Mouse (Mus musculus) myocyte (in vitro differentiated cells): ENCODE measurements around the gene 2410015M20Rik. TPM values are rescaled to one million over a fixed set of nuclear protein-coding genes. Genes with fewer than 3 reads are reported as not detected.
A peak's percentile ranks its signal among the peaks of the same experiment; 100 is the strongest.

Source experiments
- H3K27me3 ChIP-seq: one replicate; pipeline ENCODE4 v1.6.1; 2011; ENCODE audit not compliant: control insufficient read depth, insufficient read depth, insufficient read length
- H3K36me3 ChIP-seq: one replicate; pipeline ENCODE4 v1.6.1; 2011; ENCODE audit not compliant: control insufficient read depth, insufficient read depth
- H3K4me2 ChIP-seq: one replicate; pipeline ENCODE4 v1.6.1; 2011; ENCODE audit warnings: low read depth, control low read depth
- H3K4me3 ChIP-seq: one replicate; pipeline ENCODE4 v1.5.1; 2011; ENCODE audit warnings: mild to moderate bottlenecking, control low read depth, moderate library complexity
- H3K79me2 ChIP-seq: one replicate; pipeline ENCODE4 v1.6.1; 2011; ENCODE audit not compliant: control insufficient read depth, insufficient read depth
- H3ac ChIP-seq: one replicate; pipeline ENCODE4 v1.6.1; 2011; ENCODE audit not compliant: control insufficient read depth, insufficient read length
- CEBPB ChIP-seq: IDR thresholded peaks from 2 replicates; pipeline ENCODE4 v1.6.1; 2011; ENCODE audit warnings: mild to moderate bottlenecking, moderate library complexity; ENCODE audit not compliant: poor library complexity, insufficient read depth, severe bottlenecking
- E2F4 ChIP-seq: IDR thresholded peaks from one replicate; pipeline ENCODE4 v1.6.1; 2011; ENCODE audit warnings: mild to moderate bottlenecking, control low read depth, moderate library complexity; ENCODE audit not compliant: insufficient read depth
- MAX ChIP-seq: IDR thresholded peaks from one replicate; pipeline ENCODE4 v1.6.1; 2011; ENCODE audit warnings: low read depth, mild to moderate bottlenecking, control low read depth
- MYOD1 ChIP-seq, 3 experiments: IDR thresholded peaks; one replicate each; pipeline ENCODE4 v1.6.1; 2011; ENCODE audit warnings: control low read depth in 2 of 3, low read depth in 2 of 3, mild to moderate bottlenecking in 2 of 3, moderate library complexity in 1 of 3; ENCODE audit not compliant: insufficient read length in 2 of 3, control insufficient read depth in 1 of 3
- MYOG ChIP-seq, 3 experiments: IDR thresholded peaks; one replicate each; pipeline ENCODE4 v1.6.1; 2011; ENCODE audit warnings: control low read depth in 2 of 3, low read depth in 2 of 3, mild to moderate bottlenecking in 2 of 3; ENCODE audit not compliant: insufficient read length in 2 of 3, control insufficient read depth in 1 of 3, insufficient read depth in 1 of 3
- POLR2A ChIP-seq: IDR thresholded peaks from one replicate; pipeline ENCODE4 v1.6.1; 2011; ENCODE audit warnings: low read depth, mild to moderate bottlenecking, control low read depth, moderate library complexity; ENCODE audit not compliant: insufficient read length
- POLR2AphosphoS2 ChIP-seq: IDR thresholded peaks from one replicate; pipeline ENCODE4 v1.6.1; 2011; ENCODE audit warnings: low read depth, control low read depth; ENCODE audit not compliant: insufficient read length
- REST ChIP-seq: IDR thresholded peaks from one replicate; pipeline ENCODE4 v1.6.1; 2011; ENCODE audit warnings: mild to moderate bottlenecking, control low read depth, moderate library complexity; ENCODE audit not compliant: insufficient read depth, insufficient read length
- SRF ChIP-seq: IDR thresholded peaks from one replicate; pipeline ENCODE4 v1.6.1; 2011; ENCODE audit warnings: low read depth; ENCODE audit not compliant: control insufficient read depth, insufficient read length
- TCF12 ChIP-seq: IDR thresholded peaks from one replicate; pipeline ENCODE4 v1.6.1; 2011; ENCODE audit warnings: mild to moderate bottlenecking, control low read depth; ENCODE audit not compliant: poor library complexity, insufficient read depth, severe bottlenecking
- TCF3 ChIP-seq: IDR thresholded peaks from one replicate; pipeline ENCODE4 v1.6.1; 2011; ENCODE audit warnings: low read depth, control low read depth; ENCODE audit not compliant: insufficient read length
- USF1 ChIP-seq: IDR thresholded peaks from one replicate; pipeline ENCODE4 v1.6.1; 2011; ENCODE audit warnings: low read depth, mild to moderate bottlenecking, control low read depth, moderate library complexity
- polyA plus RNA-seq: library from polyadenylated mRNA; unstranded; fragments of >200 nt; fragmentation: generic; extraction: Trizol; gene quantifications from one replicate; pipeline ENCODE4 v1.2.1, GENCODE M21; 2012; ENCODE audit warnings: missing spikeins

The 2410015M20Rik gene
- 587 TPM for polyA plus RNA-seq

DNA sequence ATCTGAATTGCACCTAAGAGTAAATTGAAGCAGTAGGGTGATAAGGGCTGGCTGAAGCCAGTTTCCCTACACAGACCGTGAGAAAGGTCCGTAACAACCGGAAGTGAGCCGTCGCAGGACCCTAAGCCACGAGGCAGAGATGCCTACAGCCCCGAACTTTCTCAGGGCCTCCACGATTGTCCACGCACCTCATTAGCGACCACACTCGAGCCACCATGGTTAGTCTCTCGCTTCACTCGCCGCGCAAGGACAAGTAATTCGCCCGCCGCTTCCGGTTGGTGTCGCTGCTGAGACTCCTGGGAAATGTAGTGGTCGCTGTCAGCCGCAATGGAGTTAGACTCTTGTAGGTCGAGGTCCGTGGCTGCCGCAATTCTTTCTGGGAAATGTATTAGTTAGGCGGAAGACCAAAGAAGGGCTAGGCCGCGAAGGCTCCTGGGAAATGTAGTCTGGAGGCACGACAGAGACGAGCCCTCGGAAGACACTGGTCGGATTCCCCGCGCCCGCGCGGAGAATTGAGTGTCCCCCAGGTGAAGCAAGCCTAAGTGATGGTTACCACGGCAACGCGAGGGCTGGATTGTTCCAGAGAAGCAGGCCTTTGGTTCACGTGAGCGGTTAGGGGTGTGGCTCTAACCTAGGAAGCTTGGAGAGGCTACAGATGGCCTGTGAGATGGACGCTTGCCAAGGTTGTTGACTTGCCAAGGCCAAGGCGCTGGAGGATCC, at the start of gene 2410015M20Rik:
TSS of gene 2410015M20Rik (minus strand) at position 320 of the 720 bp plus-strand sequence.
- H3K4me3 ChIP-seq, result peak within 1 kb of the TSS; percentile 92
- no peaks in the 10 kb centered on the region for H3K27me3 ChIP-seq
- H3K79me2 ChIP-seq, result peaks cover 30% of the 10 kb centered on the region
- H3ac ChIP-seq, result peak within 1 kb of the TSS; percentile 5
- H3K4me2 ChIP-seq, result peak within 1 kb of the TSS; percentile 93
- H3K36me3 ChIP-seq, result peaks cover 25% of the 10 kb centered on the region
- TF ChIP-seq POLR2AphosphoS2, result peak; percentile 87
- TF ChIP-seq SRF, result peak; percentile 97
- peak; percentile 30 for TF ChIP-seq USF1
- TF ChIP-seq MYOD1 (IDR thresholded peaks at IDR 0.05; ENCODE audit: control insufficient read depth in 1 of 3, insufficient read length in 2 of 3, low read depth in 2 of 3), result no peak
- peak; percentile 89 for TF ChIP-seq POLR2A

DNA sequence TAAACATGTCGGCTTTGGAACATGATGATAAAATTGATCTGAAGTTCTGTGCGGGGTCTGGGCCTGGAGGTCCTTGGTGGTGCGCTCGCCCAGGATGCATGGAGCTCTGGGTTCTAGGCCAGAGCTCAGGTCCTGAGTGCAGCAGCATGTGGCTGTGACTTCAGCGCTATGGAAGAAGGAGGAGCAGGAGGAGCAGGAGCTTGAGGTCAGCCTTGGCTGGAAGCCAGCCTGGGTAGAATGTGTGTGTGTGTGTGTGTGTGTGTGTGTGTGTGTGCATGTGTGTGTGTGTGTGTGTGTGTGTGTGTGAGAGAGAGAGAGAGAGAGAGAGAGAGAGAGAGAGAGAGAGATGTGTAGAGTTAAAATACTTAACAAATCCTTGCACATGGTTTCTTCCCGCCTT, 46.6 kb upstream of the 2410015M20Rik start:
- no peak for TF ChIP-seq POLR2A
- no peak for TF ChIP-seq MYOG (IDR thresholded peaks at IDR 0.05; ENCODE audit: control insufficient read depth in 1 of 3, insufficient read depth in 1 of 3, insufficient read length in 2 of 3, low read depth in 2 of 3)
- TF ChIP-seq E2F4, result no peak
- no peak for TF ChIP-seq TCF12
- TF ChIP-seq REST, result no peak
- no peak for TF ChIP-seq MAX
- TF ChIP-seq POLR2AphosphoS2, result no peak
- no peak for TF ChIP-seq SRF
- no peak for TF ChIP-seq USF1
- TF ChIP-seq MYOD1 (IDR thresholded peaks at IDR 0.05; ENCODE audit: control insufficient read depth in 1 of 3, insufficient read length in 2 of 3, low read depth in 2 of 3), result no peak
- TF ChIP-seq TCF3, result no peak
- no peak for TF ChIP-seq CEBPB
- peaks cover 6% of the 10 kb centered on the region for H3K27me3 ChIP-seq
- no peaks in the 10 kb centered on the region for H3K79me2 ChIP-seq
- H3K36me3 ChIP-seq, result no peaks in the 10 kb centered on the region
- no peak overlapping the region for H3K4me2 ChIP-seq
- H3ac ChIP-seq, result no peak overlapping the region
- H3K4me3 ChIP-seq, result no peak overlapping the region

DNA sequence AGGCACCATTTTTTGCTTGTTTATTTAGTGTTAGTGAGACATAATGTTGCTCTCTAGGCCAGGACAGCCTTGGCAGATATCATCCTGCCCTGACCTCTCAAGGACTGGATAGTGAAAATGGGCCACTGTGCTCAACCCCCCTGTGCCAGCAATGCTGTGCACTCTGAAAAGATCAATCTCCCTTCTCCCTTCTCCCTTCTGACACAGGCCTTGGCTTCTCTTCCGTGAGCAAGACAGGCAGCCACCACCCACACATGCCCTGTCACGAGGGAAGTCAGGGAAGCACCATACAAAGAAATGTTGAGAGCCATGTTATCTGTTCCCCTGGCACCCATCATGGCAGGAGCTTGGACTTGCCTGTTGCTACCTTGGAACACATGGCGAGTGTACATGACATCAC, 45.7 kb upstream of the 2410015M20Rik start:
- Histone ChIP-seq H3K4me2 (no peak overlapping the region), H3K79me2 (no peaks in the 10 kb centered on the region), H3K36me3 (no peaks in the 10 kb centered on the region), H3K27me3 (peaks cover 6% of the 10 kb centered on the region), H3K4me3 (no peak overlapping the region), H3ac (no peak overlapping the region)
- TF ChIP-seq REST (no peak), POLR2A (no peak), USF1 (no peak), E2F4 (no peak), SRF (no peak), MYOG (IDR thresholded peaks at IDR 0.05; ENCODE audit: control insufficient read depth in 1 of 3, insufficient read depth in 1 of 3, insufficient read length in 2 of 3, low read depth in 2 of 3) (no peak), POLR2AphosphoS2 (no peak), MYOD1 (IDR thresholded peaks at IDR 0.05; ENCODE audit: control insufficient read depth in 1 of 3, insufficient read length in 2 of 3, low read depth in 2 of 3) (no peak), TCF12 (no peak), TCF3 (no peak), MAX (no peak), CEBPB (no peak)

DNA sequence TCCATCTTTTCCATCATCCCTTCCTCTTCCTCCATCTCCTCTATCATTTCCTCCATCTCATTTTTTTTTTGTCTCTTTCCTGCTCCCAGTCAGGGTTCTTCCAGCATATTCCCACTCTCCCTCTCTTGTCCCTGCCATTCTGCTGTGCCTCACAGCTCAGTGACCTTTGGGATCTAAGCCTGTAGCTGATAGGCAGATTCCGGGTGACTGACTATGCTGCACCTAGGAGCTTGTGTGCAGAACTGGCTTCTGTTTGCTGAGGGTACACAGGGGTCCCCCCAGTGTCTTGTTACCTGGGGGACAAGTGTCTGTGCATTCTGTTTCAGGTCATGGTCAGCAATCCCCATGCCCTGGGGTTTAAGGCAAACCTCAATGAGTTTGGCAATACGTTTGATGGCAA, 45.2 kb upstream of the 2410015M20Rik start:
- Histone ChIP-seq H3K36me3 (no peaks in the 10 kb centered on the region), H3K79me2 (no peaks in the 10 kb centered on the region)

DNA sequence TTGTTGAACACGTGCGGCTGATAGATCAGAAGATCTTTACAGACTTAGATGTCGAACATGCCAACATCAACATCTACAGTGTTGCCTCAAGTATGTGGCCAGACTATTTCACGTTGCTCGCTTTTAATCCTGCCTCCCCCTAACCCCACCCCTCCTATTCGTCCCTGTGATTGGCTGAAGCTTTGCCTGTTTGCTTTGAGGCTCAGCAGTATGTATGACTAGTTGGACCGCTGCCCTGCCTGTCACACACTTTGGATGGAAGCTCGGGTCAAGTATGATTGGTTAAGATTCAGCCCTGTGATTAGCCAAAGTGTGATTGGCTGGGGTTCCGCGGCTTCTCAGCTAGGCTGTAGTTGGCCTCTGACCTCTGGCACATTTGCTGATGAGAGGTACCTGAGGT, 42.2 kb upstream of the 2410015M20Rik start:
- TF ChIP-seq MYOG (IDR thresholded peaks at IDR 0.05; ENCODE audit: control insufficient read depth in 1 of 3, insufficient read depth in 1 of 3, insufficient read length in 2 of 3, low read depth in 2 of 3), result no peak
- no peak for TF ChIP-seq CEBPB
- TF ChIP-seq E2F4, result no peak
- no peak for TF ChIP-seq TCF3
- TF ChIP-seq TCF12, result no peak
- TF ChIP-seq REST, result no peak
- no peak for TF ChIP-seq MYOD1 (IDR thresholded peaks at IDR 0.05; ENCODE audit: control insufficient read depth in 1 of 3, insufficient read length in 2 of 3, low read depth in 2 of 3)
- TF ChIP-seq USF1, result no peak
- TF ChIP-seq SRF, result no peak
- no peak for TF ChIP-seq POLR2A
- TF ChIP-seq MAX, result no peak
- no peak for TF ChIP-seq POLR2AphosphoS2

More for the DNA sequence above, 45.2 kb upstream of the 2410015M20Rik start:
- TF ChIP-seq CEBPB (no peak), POLR2A (no peak)
- Histone ChIP-seq H3K27me3 (peaks cover 11% of the 10 kb centered on the region), H3K4me2 (no peak overlapping the region), H3ac (no peak overlapping the region), H3K4me3 (no peak overlapping the region)

More for the DNA sequence above, 42.2 kb upstream of the 2410015M20Rik start:
- H3K4me3 ChIP-seq, result no peak overlapping the region
- H3K79me2 ChIP-seq, result no peaks in the 10 kb centered on the region
- H3K36me3 ChIP-seq, result no peaks in the 10 kb centered on the region
- no peak overlapping the region for H3ac ChIP-seq
- H3K4me2 ChIP-seq, result no peak overlapping the region
- peaks cover 11% of the 10 kb centered on the region for H3K27me3 ChIP-seq
